Mouse (Mus musculus): ENCODE results near the gene Abhd10.

Abhd10 gene

GRCm38 (mm10) chr16:45742615-45743476 lies at the start of gene Abhd10:
Gene Abhd10 (minus strand): TSS chr16:45742955.
- CTCF ChIA-PET = no interaction called here

- CTCF ChIA-PET = no interaction called here
Observed at GRCm38 (mm10) chr16:45791286-45791685, 48.5 kb upstream of the Abhd10 start.

GRCm38 (mm10) chr16:45789311-45789710 lies 46.6 kb upstream of the Abhd10 start:
- CTCF ChIA-PET = no interaction called here

GRCm38 (mm10) chr16:45787650-45788049 lies 44.9 kb upstream of the Abhd10 start:
- CTCF ChIA-PET = no interaction called here

- CTCF ChIA-PET = no interaction called here
Observed at GRCm38 (mm10) chr16:45786639-45787038, 43.9 kb upstream of the Abhd10 start.

GRCm38 (mm10) chr16:45780001-45780400 lies 37.2 kb upstream of the Abhd10 start:
- CTCF ChIA-PET = no interaction called here

GRCm38 (mm10) chr16:45774813-45775212 lies 32.1 kb upstream of the Abhd10 start:
- CTCF ChIA-PET = no interaction called here

- CTCF ChIA-PET = no interaction called here
Observed at GRCm38 (mm10) chr16:45770914-45771313, 28.2 kb upstream of the Abhd10 start.

- CTCF ChIA-PET = no interaction called here
Observed at GRCm38 (mm10) chr16:45767853-45768640, 25.3 kb upstream of the Abhd10 start.

- CTCF ChIA-PET = no interaction called here
Observed at GRCm38 (mm10) chr16:45767434-45767833, 24.7 kb upstream of the Abhd10 start.

- CTCF ChIA-PET = no interaction called here
Observed at GRCm38 (mm10) chr16:45765801-45766494, 23.2 kb upstream of the Abhd10 start.

GRCm38 (mm10) chr16:45765102-45765501 lies 22.3 kb upstream of the Abhd10 start:
- CTCF ChIA-PET = no interaction called here

- CTCF ChIA-PET = no interaction called here
Observed at GRCm38 (mm10) chr16:45762859-45763505, 20.2 kb upstream of the Abhd10 start.

GRCm38 (mm10) chr16:45761425-45761824 lies 18.7 kb upstream of the Abhd10 start:
- CTCF ChIA-PET = no interaction called here

- CTCF ChIA-PET = interaction anchor here (1.1 kb wide), 1 partner anchor 209 kb away, joined by 8 read pairs; no protein-coding TSS in a partner anchor
Observed at GRCm38 (mm10) chr16:45758726-45759269, 16.0 kb upstream of the Abhd10 start.

- CTCF ChIA-PET = interaction anchor here (0.9 kb wide), 1 partner anchor 212 kb away, joined by 3 read pairs; no protein-coding TSS in a partner anchor
Observed at GRCm38 (mm10) chr16:45757421-45758078, 14.8 kb upstream of the Abhd10 start.

- CTCF ChIA-PET = interaction anchor here (0.9 kb wide), 1 partner anchor 213 kb away, joined by 3 read pairs; no protein-coding TSS in a partner anchor
Observed at GRCm38 (mm10) chr16:45756855-45757254, 14.1 kb upstream of the Abhd10 start.

GRCm38 (mm10) chr16:45743591-45744144 lies 913 bp upstream of the Abhd10 start:
- CTCF ChIA-PET = no interaction called here

- CTCF ChIA-PET = no interaction called here
Observed at GRCm38 (mm10) chr16:45737880-45738279, 4.9 kb downstream of the Abhd10 start.

GRCm38 (mm10) chr16:45736724-45737123 lies 6.0 kb downstream of the Abhd10 start:
- CTCF ChIA-PET = no interaction called here

GRCm38 (mm10) chr16:45729163-45729562 lies 13.6 kb downstream of the Abhd10 start:
- CTCF ChIA-PET = no interaction called here
